Mouse (Mus musculus) mouse embryonic stem cell (cell line): Measurements from ENCODE around the gene Pak1.

Experiments
- in situ Hi-C, 2 experiments: fragments of 300-500 bp; cut with MboI; formaldehyde crosslinking; loops; 1 replicate in 1 of 2; 3 replicates in 1 of 2; pipeline ENCODE4 v1.14.3; 2019 to 2020; ENCODE audit warnings: low sequenced_read_pairs in 2 of 2, low pct_unique_long_range_greater_than_20kb in 1 of 2, mixed read lengths in 1 of 2; ENCODE audit not compliant: unreplicated experiment in 1 of 2

Pak1 gene

DNA sequence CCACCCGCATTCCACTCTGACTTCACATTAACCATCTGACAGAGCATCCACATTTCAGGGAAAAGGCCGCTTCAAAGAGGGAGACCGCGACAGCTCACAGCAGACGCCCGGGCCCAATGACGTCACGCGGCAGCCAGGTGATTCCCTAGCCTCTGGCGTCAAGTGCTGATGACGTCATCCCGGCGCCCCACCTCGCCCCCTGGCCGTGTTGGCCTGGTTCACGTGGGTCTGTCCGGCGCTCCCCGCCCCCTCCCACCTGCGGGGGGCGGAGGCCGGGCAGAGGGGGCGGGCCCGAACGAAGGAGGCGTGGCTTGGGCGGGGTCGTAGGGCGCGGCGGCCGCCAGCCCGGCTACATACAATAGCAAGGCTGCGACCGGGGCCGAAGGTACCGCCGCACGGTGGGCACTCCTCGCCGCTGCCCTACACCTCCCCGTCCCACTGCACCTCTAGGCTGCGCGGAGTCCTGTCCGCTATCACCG is at the start of gene Pak1:
TSS of gene Pak1 (plus strand) at position 352 of the 479 bp plus-strand sequence.
- in situ Hi-C loops = no loop called here

DNA sequence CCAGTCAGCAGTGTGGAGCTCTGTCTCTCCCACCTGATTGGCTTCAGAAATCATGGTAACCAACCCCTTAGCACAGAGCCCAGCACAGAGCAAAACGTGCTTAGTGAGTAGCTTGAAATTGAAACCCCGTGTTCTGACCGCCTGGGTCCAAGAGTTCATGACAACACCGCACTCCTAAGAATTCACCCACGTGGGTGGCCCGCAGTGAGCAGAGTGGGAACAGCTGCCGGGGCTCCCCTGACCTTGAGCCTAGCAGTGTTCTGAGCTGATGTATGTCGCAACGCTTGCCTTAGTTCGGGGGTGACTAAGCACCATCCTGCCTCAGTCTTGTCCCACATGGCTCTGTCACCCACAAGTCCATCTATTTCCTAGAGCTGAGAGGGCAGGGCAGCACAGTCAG is 47.4 kb upstream of the Pak1 start:
- in situ Hi-C loops = loop anchor here (10.0 to 25.0 kb wide), 3 partner anchors 244 to 384 kb away; partner anchors contain the start of gene Myo7a (in 1 of the 2)

DNA sequence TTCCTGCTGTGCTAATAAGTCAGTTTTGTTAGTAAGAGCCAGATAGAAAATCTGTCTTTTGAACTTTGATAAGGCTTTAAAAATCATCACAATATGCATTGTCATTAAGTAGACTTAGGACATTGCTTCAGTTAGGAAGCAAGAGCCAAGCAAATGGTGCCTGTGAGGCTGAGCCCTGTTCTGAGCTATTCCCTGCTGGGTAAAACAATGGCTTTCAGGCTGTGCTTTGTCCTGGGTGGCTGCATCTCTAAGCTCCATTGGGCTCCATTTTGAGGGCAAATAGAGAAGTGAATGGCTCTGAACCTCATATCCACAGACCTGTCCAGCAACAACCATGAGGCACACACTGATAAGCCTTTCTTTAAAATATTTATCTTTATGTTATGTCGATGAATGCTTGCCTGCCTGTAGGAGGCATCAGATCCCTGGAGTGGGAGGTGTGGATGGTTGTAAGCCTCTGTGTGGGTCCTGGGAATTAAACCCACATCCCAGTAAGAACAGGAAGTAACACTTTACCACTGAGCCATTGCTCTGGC is 46.5 kb upstream of the Pak1 start:
- in situ Hi-C loops = loop anchor here (10.0 to 25.0 kb wide), 3 partner anchors 243 to 383 kb away; partner anchors contain the start of gene Myo7a (in 1 of the 2)

DNA sequence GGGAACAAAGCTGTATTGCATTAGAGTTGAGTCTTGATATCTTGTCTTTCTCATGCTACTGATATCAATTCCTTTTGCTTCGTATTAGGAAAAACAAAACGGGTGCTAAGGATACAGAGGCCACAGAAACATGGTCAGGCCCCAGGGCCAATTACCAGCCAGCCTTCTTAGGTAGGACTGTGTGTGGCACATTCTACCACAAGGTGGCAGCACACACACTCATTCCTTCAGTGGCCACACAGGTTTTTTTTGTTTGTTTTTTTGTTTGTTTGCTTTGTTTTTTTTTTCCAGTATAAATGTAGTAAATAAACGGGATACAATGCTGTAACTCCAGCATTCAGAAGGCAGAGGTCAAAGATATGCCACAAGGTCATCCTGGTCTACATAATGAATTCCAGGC is 43.0 kb upstream of the Pak1 start:
- in situ Hi-C loops = loop anchor here (10.0 to 25.0 kb wide), 3 partner anchors 240 to 380 kb away; partner anchors contain the start of gene Myo7a (in 1 of the 2)

GRCm38 (mm10) chr7:97747176-97747707 is 41.1 kb upstream of the Pak1 start:
- in situ Hi-C loops = loop anchor here (10.0 to 25.0 kb wide), 3 partner anchors 238 to 378 kb away; partner anchors contain the start of gene Myo7a (in 1 of the 2)

GRCm38 (mm10) chr7:97747787-97748497 is 40.4 kb upstream of the Pak1 start:
- in situ Hi-C loops = loop anchor here (10.0 to 25.0 kb wide), 3 partner anchors 237 to 377 kb away; partner anchors contain the start of gene Myo7a (in 1 of the 2)

GRCm38 (mm10) chr7:97748527-97749206 is 39.7 kb upstream of the Pak1 start:
- in situ Hi-C loops = loop anchor here (10.0 to 25.0 kb wide), 3 partner anchors 236 to 376 kb away; partner anchors contain the start of gene Myo7a (in 1 of the 2)

DNA sequence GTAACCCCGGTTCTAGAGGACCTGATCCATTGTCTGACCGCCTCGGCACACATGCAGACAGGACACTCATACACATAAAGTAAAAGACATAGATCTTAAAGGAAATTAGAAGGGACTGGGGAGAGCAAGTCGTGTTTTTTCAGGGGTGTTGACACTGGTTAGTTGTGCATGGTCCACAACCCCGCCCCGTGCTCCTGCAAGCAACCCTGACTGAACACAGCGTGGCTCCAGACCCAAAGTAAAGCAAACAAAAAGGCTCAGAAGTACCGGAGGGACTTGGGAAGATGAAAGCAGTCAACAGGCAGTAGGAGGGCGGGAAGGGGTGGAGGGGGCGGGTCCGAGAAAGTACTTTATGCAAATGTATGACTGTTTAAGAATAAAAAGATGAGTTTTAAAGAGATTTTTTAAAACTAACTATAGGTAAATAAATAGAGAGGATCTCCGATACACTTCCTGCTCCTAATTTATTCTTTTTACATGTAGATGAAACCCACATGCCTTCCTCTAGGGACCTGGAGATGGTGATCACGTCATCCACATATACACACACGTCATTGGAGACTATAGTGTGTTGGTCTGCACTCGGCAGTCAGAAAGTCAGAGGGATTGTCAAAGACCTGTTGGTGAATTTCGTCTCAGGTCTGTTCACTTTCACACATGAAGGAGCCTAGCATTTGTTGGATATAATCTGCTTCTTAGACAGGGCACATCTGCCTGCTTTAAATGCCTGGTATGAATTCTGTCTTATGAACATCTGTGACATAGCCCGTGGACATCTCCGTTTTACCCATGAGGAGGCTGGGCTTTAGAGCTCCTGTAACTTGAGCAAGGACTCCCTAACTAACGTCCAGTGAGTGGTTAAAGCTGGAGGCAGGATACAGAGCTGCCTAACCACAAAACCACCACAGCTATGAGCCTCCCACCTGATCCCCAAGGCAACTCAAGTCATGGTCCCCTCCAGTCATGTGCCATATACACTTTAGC is 38.8 kb upstream of the Pak1 start:
- in situ Hi-C loops = loop anchor here (5.0 to 25.0 kb wide), 5 partner anchors 95 to 375 kb away; partner anchors contain the start of gene Myo7a (in 1 of the 2)

GRCm38 (mm10) chr7:97756967-97757881 is 31.1 kb upstream of the Pak1 start:
- in situ Hi-C loops = loop anchor here in 1 of 2 experiments (10.0 kb wide), 1 partner anchor 88 kb away; no protein-coding TSS in a partner anchor

GRCm38 (mm10) chr7:97764591-97764990 is 23.8 kb upstream of the Pak1 start:
- in situ Hi-C loops = no loop called here

- in situ Hi-C loops = no loop called here
Observed at GRCm38 (mm10) chr7:97765181-97765962, 23.0 kb upstream of the Pak1 start.

DNA sequence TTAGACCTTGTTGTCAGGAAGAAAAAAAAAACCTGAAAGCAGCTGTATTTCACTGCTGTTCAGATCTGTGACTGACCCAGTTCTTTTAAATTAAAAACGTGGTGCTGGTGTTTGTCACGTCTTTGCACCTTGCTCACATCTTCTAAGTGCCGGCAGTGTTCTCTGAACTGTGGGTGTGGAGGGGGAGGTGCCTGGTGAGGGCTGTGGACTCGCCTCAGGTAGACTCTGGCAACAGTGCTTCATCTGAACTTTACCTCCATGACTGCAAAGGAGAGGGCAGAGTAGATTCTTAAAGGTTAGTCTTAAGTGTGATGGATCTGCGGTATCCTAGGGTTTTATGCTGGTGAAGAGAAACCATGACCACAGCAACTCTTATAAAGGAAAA is 22.4 kb upstream of the Pak1 start:
- in situ Hi-C loops = no loop called here

- in situ Hi-C loops = no loop called here
Observed at GRCm38 (mm10) chr7:97766406-97767166, 21.8 kb upstream of the Pak1 start.

GRCm38 (mm10) chr7:97767841-97768240 is 20.5 kb upstream of the Pak1 start:
- in situ Hi-C loops = no loop called here

DNA sequence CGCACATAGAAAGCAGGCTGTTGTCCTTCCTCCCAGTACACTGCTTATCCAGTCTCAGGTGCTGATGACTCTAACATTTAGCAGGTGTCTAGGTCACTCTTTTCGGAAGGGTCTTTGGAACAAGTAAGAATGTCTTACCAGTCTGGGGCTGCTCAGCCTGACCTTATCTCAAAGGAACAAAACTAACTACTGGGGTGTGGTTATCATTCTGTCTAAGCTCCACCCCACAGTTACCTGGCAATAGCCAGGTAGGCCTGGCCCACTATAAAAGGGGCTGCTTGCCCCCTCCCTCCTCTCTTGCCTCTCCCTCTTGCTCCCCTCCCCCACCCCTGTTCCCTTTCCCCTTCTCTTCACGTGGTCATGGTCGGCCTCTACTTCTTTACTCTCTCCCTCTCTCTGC is 19.3 kb upstream of the Pak1 start:
- in situ Hi-C loops = no loop called here
